11 mouse cellular contexts compared by ENCODE assay signal in genomic region chr10:7124993-7125392, GRCm38 (mm10).
DNase-seq lines count a peak whose midpoint lies in the region; ATAC-seq and TF ChIP-seq lines count a peak whose summit lies in the region.
"Had no signal": no experiment of that assay in that cellular context is flagged by ENCODE, and none has a peak within 500 bp of the region (broad histone marks: within the 10 kb centered on the region; RNA-seq: fewer than 3 reads in every experiment).

No protein-coding gene starts in this region.

- no peak for TF ChIP-seq POLR2A in cerebellum, adult 2 months (IDR thresholded peaks at IDR 0.05; ENCODE audit: borderline replicate concordance, insufficient read depth, low read length)

- H3K27ac ChIP-seq in cerebellum, adult 2 months (ENCODE audit: insufficient read depth, low read length): no peak overlapping the region
- H3K27ac ChIP-seq: liver, embryonic 13.5 days had no signal

- TF ChIP-seq CTCF in cerebellum, adult 2 months (IDR thresholded peaks at IDR 0.05; ENCODE audit: borderline replicate concordance, insufficient read depth, low read depth, low read length): no peak; the same call in 1 of the 2 replicates

- H3K4me1 ChIP-seq in cerebellum, adult 2 months (ENCODE audit: control insufficient read depth, insufficient read depth, low read length): peaks cover 13% of the 10 kb centered on the region
- H3K4me1 ChIP-seq: liver, embryonic 13.5 days had no signal

- peak; percentile 30 to 31 for DNase-seq in cerebellum, postnatal 14 days
- DNase-seq in cerebellum, adult 2 months: no peak
- DNase-seq in layer of hippocampus, adult 11-12 months (ENCODE audit: low spot score): peak; percentile 39
- no peak for DNase-seq in layer of hippocampus, postnatal 25 days (ENCODE audit: extremely low spot score in 1 of 2, low spot score in 1 of 2)
- peak; percentile 52 for DNase-seq in layer of hippocampus, adult 9-11 months
- DNase-seq in right cerebral cortex, postnatal 36 days (ENCODE audit: low spot score in 2 of 2): peak; percentile 58 to 71
- DNase-seq in yolk sac, embryonic 10.5 days (ENCODE audit: low spot score): no peak
- DNase-seq: adrenal gland, adult 8-10 months; kidney, adult 9 months; liver, embryonic 13.5 days had no signal

- WGBS in cerebellum, adult 2 months: 48% methylated on average over 7 of the region's 7 CpGs

- H3K27me3 ChIP-seq in cerebellum, adult 2 months (ENCODE audit: control insufficient read depth, insufficient read depth, low read length): no peaks in the 10 kb centered on the region
- H3K27me3 ChIP-seq: liver, embryonic 13.5 days had no signal

- no peak overlapping the region for H3K4me3 ChIP-seq in cerebellum, adult 2 months (replicated peaks; ENCODE audit: insufficient read depth, low read depth, low read length)
- H3K4me3 ChIP-seq: liver, embryonic 13.5 days had no signal

- no peak for ATAC-seq in inflammation-experienced regulatory T-cells, adult 6 months

Comparison
In these comparisons a context has a peak if more than half of its experiments do, and no peak if none do; other contexts are left out.
1. DNase-seq: peak in cerebellum, postnatal 14 days (2 of 2), layer of hippocampus, adult 11-12 months (single experiment), layer of hippocampus, adult 9-11 months (single experiment) and right cerebral cortex, postnatal 36 days (2 of 2); none in cerebellum, adult 2 months (0 of 2), layer of hippocampus, postnatal 25 days (0 of 2) and yolk sac, embryonic 10.5 days (single experiment).